Mouse (Mus musculus) small intestine, adult 10 weeks (tissue): ENCODE measurements around the gene Nop9. TPM values are rescaled to one million over a fixed set of nuclear protein-coding genes. Genes with fewer than 3 reads are reported as not detected.

ENCODE experiments used
- polyA plus RNA-seq: library from polyadenylated mRNA; stranded (reverse); fragments of 350-450 nt; fragmentation: Illumina TruSeq; extraction: RNeasy Lipid Tissue Mini Kit (QIAGEN cat#74804); gene quantifications from one replicate; pipeline ENCODE4 v1.2.3, GENCODE M21; 2014; ENCODE audit warnings: low replicate concordance

Gene Nop9
- polyA plus RNA-seq = 4.2 TPM

DNA sequence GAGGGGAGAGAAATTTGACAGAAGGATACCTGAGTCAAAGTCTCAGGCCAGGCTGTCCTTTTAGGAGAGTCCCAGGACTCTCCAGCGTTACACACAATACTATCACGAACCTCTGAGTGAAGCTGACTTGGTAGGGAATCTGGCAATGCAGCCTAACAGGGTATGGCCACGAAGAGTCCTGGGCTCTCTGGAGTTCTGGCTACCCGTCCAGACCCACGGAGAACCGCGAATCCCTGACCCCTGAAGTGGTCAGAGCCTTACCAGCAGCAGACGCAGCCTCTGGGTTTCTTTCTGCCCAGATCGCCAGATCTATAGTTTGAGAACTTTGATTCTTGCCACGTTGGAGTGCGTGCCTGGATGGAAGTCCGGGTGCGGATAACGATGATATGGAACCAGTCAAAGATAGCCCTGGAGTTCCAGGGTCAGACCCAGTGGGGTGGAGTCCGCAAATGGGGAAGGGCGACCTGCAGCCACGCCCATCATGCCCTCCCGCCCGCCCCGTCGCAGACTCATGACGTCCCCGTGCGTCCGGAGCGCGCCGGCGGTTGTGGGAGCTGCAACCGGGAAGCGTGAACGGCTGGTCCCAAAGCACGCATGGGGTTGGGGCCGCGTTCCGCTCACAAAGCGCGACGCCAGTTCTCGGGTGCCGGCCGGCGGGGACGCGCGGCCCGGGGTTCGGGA is at the start of gene Nop9, which contains the start of gene Dhrs1:
TSS of gene Nop9 (plus strand) at position 514 of the 681 bp plus-strand sequence.
TSS of gene Dhrs1 (minus strand) at position 511 of the 681 bp plus-strand sequence.

DNA sequence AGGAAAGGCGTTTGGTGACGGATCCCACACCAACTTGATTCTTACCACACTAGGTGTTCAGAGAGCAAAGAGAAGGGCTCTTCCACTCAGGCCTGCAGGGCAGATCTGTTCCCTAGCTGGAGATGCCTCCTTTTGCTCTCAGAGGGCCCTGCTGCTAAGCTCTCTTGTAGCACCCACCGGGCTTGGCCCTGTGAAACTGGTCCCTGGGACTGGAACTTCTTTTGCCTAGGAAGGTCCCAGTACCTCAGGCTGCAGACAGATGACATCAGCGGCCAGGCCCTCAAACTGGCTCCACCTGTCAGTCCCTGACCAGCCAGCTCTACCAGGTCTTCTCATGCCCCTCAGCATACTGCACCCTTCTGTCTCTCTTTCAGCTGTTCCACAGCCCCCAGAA is 31.8 kb upstream of the Nop9 start, which contains the start of gene Tgm1:
TSS of gene Tgm1 (minus strand) at position 198 of the 394 bp plus-strand sequence.

DNA sequence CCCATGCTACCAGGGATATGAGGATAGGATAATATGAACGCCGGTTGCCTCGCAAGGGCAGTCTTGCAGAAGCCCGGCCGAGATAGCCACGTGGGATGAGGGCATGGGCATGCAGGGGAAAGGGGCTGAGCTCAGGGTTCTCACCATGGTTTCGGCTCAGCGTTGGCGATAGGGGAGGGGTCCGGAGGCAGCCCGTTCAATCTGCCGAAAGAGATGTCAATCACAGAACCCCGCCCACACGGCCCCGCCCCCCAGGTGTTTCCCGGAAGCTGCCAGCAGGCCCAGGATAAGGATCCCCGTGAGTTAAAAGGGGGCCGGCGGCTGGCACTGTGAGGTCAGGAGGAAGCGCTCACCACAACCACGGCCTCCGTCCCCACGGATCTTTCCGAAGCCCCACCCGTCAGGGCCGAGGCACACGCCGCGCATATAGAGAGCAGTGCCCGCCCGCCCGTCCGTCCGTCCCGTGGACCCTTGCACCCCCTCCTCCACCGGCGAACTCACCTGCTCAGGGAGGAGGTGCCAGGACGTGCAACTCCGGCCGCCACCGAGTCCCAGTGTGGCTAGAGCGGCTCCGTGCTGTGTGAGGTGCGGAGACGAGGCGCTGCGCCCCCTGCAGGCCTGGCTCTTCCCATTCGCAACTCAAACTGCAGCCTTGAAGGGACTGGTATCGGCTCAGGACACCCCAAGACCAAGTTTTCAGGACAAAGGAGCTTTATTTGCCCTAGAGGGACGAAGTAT is 23.6 kb upstream of the Nop9 start, which contains the start of gene Rabggta:
TSS of gene Rabggta (minus strand) at position 564 of the 738 bp plus-strand sequence.

DNA sequence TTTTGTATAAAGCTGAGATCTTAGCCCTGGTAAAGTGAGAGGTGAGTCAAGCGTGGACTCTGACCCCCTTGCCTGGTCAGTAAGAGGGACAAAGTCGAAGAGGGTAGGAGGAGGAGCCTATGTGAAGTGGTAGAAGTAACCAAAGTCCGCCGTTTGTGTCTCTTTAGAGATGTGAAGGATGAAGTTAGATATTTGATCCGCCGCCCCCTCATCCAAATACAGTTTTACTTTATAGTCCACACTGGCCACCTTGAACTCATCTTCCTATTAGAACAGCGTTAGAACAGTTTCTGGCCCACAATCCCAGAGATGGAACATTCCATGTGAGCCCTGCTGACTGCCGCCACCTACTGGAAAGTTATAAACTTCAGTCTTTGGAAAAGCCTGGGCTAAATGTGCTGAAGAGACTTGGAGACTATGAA is 12.9 kb downstream of the Nop9 start, which contains the start of gene Cideb:
TSS of gene Cideb (minus strand) at position 96 of the 422 bp plus-strand sequence.

DNA sequence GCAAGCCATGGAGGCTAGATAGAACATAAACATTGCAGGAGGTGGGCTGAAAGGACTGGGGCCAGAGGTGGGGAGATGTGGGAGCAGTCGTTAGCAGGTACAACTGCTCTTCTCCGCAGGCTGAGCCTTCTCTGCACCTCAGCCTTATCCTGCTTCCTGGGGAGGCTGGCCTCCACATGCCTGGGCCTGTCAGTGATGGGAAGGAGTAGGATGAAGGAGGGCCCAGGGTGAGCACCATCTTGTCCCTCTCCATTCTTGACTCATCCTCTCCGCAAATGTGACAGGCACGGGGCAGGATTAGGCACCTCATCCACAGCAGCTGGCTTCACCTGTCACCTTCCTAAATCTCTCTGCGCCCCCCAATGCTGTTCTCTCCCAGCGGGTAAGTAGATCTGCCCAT is 15.7 kb downstream of the Nop9 start, which contains the start of gene Ltb4r2:
TSS of gene Ltb4r2 (plus strand) at position 266 of the 400 bp plus-strand sequence.

DNA sequence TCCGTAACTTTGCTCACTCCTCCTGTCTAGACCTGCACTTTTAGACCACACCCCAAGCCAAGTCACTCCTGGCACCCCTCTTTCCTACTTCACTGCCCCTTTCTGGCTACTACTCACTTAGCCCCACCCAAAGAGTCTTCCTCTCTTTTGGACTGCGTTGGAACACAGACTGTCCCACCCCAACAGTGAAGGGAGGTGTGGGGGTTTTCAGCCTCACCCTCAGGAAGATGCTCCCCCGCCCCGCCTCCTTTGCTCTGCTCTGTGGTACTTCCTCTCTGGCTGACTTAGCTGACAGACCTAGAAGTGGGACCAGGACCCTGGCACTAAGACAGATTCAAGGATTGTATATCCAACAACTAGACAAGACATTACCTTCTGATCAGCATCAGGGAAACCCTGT is 20.2 kb downstream of the Nop9 start, which contains the start of gene Ltb4r1:
TSS of gene Ltb4r1 (plus strand) at position 267 of the 400 bp plus-strand sequence.

DNA sequence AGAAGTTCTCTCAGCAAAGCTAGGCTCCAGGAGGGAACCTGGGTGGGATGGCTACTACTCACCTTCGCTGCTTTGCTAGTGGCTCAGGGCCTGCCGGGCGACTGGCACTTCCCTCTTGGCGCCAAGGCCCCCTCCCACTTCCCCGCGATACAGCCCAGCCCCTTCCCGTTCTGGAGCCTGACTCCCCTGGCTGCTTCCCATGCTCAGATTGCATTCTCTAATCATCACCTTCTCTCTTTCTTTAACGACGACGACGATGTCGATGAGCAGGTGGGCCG is 38.4 kb downstream of the Nop9 start, which contains the start of gene Adcy4:
TSS of gene Adcy4 (minus strand) at position 138 of the 278 bp plus-strand sequence.

DNA sequence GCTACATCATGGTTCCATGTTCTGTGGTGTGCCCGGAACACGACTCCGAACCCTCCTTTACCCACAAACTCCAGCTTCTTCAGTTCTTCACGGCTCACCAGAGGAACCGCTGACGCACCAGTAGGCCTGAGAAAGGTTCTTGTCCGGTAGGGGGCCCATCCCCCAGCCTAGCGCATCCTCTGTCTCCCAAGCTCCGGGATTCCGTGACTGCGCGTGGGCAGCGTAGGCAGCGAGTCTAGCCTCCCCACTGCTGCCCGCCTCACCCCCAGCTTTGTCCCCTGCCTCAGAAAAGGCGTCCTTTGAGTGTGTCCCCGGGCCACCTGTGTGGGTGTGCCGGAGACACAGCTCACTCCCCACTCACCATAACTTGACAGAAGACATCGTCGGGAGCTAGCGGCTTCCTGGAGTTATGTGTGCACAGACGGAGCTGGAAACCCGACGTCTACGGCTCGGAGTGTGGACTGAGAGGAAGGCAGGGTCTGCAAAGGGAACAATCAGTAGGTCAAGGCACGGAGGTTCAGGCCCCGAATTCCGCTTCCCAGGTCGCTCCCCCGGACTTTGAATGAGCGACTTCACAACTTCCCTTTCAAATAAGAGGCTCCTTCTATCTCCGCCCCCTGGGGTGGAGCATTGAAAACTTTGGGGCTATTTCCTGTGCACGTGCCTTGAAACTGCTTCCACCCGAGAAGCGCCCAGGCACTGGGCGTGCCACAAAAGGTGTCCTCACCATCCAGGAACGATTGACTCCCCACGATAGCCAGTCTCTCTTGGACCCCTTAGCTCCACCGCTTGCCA is 43.0 kb downstream of the Nop9 start, which contains the start of gene Ripk3:
TSS of gene Ripk3 (minus strand) at position 610 of the 795 bp plus-strand sequence.

Other genes starting within 250 kb of the Nop9 start
- not detected for gene Cpne6, start 235.2 kb upstream of the Nop9 start, polyA plus RNA-seq
- gene Nrl, start 220.7 kb upstream of the Nop9 start, polyA plus RNA-seq = not detected
- gene Pck2, start 205.4 kb upstream of the Nop9 start, polyA plus RNA-seq = 3.2 TPM
- 15.6 TPM for gene Dcaf11, start 185.7 kb upstream of the Nop9 start, polyA plus RNA-seq
- not detected for gene A730061H03Rik, start 185.3 kb upstream of the Nop9 start, polyA plus RNA-seq
- gene Fitm1, start 170.1 kb upstream of the Nop9 start, polyA plus RNA-seq = not detected
- gene Psme1, start 167.6 kb upstream of the Nop9 start, polyA plus RNA-seq = 223 TPM
- 10.6 TPM for gene Emc9, start 160.4 kb upstream of the Nop9 start, polyA plus RNA-seq
- gene Psme2, start 154.6 kb upstream of the Nop9 start, polyA plus RNA-seq = 276 TPM
- gene Rnf31, start 154.0 kb upstream of the Nop9 start, polyA plus RNA-seq = 4.8 TPM
- 60.3 TPM for gene Irf9, start 142.1 kb upstream of the Nop9 start, polyA plus RNA-seq
- 2.0 TPM for gene Rec8, start 127.7 kb upstream of the Nop9 start, polyA plus RNA-seq
- gene Ipo4, start 109.7 kb upstream of the Nop9 start, polyA plus RNA-seq = 1.1 TPM
- 0.89 TPM for gene Gm49378, start 107.8 kb upstream of the Nop9 start, polyA plus RNA-seq
- 46.5 TPM for gene Tm9sf1, start 101.9 kb upstream of the Nop9 start, polyA plus RNA-seq
- not detected for gene Tssk4, start 95.5 kb upstream of the Nop9 start, polyA plus RNA-seq
- 29.1 TPM for gene Mdp1, start 85.2 kb upstream of the Nop9 start, polyA plus RNA-seq
- 19.7 TPM for gene Gmpr2, start 73.8 kb upstream of the Nop9 start, polyA plus RNA-seq
- 16.8 TPM for gene Nedd8, start 73.6 kb upstream of the Nop9 start, polyA plus RNA-seq
- 15.6 TPM for gene Tinf2, start 63.9 kb upstream of the Nop9 start, polyA plus RNA-seq
- gene Tgm1, start 31.8 kb upstream of the Nop9 start, polyA plus RNA-seq = not detected
- 0.33 TPM for gene Rabggta, start 23.4 kb upstream of the Nop9 start, polyA plus RNA-seq
- gene Dhrs1, start within 50 bp of the Nop9 start, polyA plus RNA-seq = 110 TPM
- gene Cideb, start 12.8 kb downstream of the Nop9 start, polyA plus RNA-seq = 9.8 TPM
- gene Ltb4r2, start 15.7 kb downstream of the Nop9 start, polyA plus RNA-seq = 3.6 TPM
- not detected for gene Ltb4r1, start 20.3 kb downstream of the Nop9 start, polyA plus RNA-seq
- 0.15 TPM for gene Adcy4, start 38.4 kb downstream of the Nop9 start, polyA plus RNA-seq
- 1.9 TPM for gene Ripk3, start 43.2 kb downstream of the Nop9 start, polyA plus RNA-seq
- 0.52 TPM for gene Nfatc4, start 77.5 kb downstream of the Nop9 start, polyA plus RNA-seq
- gene Nynrin, start 108.3 kb downstream of the Nop9 start, polyA plus RNA-seq = 0.15 TPM
- 0.15 TPM for gene Cbln3, start 138.7 kb downstream of the Nop9 start, polyA plus RNA-seq
- gene Khnyn, start 139.3 kb downstream of the Nop9 start, polyA plus RNA-seq = 37.8 TPM
- gene Sdr39u1, start 154.6 kb downstream of the Nop9 start, polyA plus RNA-seq = 7.4 TPM
- not detected for gene Cma1, start 199.0 kb downstream of the Nop9 start, polyA plus RNA-seq
- not detected for gene Cma2, start 205.3 kb downstream of the Nop9 start, polyA plus RNA-seq